Mouse (Mus musculus): ENCODE measurements at regions not wholly inside any gene's neighbourhood (a gene's known extent, or its start where the extent isn't known, plus 50 kb on each side); places are given as distances from the start of the nearest gene placed in this dataset.

DNA sequence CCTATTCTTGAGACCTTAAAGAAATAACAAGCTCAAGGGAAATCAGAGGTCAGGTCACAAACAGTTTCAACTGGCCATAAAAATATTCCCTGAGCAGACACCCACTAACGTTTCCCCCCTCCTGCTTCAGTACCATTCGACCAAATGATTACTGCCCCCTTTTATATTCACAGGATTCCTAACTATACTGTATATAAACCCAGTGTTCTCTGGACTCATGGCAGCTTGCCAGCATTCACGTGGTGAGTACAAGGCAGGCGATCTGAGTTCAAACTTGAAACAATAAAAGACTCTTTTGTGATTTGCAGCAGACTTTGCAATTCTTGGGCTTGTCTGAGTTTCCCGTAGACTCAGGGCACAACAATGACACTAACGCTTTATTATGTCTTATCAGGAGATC lies 989.0 kb upstream of the H2afb3 start:
- no peak for DNase-seq (ENCODE audit: low read depth, low spot score)

DNA sequence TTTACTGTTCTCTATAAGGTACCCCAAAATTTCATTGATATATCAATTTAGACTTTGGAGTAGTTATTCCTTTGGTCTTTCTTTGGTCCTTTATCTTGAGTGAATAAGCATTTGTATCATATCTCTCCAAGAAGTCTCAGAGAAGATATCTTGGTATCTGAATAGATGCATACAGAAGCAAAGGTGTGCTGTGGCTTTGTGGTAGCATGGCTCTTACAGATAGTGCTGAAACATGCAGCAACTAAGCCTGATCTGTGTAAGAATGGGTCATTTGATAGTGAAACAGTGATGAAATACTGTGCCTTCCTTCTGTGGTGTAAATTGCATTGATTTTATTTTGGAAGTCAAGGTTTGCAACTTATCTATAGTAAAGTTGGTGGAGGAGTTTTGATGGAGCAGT lies 978.3 kb upstream of the H2afb3 start:
- no peak for DNase-seq (ENCODE audit: low read depth, low spot score)

DNA sequence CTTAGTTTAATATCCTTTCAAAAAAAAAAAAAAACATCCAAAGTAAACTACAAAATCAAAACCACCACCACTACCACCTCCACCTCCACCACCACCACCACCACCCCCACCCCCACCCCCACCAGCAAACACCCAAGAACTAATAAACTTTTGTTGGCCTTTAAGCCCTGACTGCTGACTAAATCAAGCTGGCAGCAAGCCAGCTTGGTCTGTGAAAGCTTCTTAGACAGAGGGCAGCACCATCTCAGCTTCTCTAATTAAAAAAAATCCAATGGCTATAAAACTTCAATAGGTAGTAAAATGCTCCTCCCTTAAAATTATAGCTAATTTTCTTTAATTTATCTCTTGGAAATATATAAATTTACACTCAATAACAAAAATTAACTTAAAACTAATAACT lies 957.2 kb upstream of the H2afb3 start:
- DNase-seq (ENCODE audit: low read depth, low spot score) = peak; percentile 1

DNA sequence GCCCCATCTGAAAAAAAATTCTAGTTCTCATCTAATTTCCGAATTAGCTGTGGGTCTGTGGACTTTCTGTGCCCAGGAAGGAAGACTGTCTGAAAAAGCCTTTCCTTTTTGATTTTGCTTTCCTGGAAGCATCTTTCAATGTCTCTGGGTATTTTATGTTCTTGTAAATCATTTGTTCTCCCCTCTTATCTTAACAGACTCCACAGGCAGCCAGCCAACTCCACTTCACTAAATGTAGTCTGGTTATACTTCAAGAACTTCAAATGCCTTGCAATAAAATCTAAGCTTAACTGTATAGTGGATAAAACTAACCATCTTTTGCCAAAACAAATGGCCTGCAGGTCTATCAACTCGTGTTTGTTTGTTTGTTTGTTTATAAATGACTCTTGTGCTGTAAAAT lies 956.7 kb upstream of the H2afb3 start:
- DNase-seq (ENCODE audit: low read depth, low spot score) = no peak

DNA sequence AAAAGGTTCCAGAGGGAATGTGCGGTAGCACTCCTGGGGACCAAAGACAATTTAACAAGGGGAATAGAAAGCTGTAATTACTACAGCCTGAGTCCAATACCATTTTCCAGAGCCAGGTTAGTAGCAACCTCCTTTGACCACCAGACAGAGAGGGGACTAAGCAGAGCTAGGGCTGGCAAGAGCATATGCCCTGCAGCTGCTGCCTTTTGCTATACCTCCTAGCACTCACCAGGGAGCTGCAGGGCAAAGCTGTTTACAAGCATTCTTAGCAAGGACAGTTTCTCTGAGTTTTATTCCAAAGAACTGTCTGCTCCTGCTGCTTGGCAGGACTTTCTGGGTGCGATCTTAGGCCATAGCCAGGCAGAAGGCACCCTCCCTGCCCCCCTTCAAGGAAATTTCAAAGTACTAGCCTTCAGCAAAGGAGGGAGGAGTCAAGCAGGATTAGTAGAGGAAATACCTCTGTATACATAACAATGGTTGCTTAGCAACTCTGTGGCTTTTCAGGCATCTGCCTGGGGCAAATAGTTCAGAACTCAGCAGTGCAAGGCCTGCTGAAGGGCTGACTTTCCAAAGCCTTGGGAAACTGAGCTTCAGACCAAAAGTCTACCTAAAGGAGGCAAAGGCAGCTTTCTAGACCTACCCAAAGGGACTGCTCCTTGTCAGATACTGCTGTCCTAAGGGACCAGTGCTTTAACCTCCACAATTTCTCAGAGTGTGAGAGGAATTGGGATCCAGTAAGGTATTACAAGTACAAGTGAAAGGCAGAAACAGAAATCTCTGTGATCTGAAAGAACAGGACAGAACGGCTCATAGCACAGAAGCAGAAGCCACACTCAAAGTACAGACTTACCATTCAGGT lies 919.5 kb upstream of the H2afb3 start:
- peak; percentile 2 for DNase-seq (ENCODE audit: low read depth, low spot score)
